Mouse (Mus musculus) heart, adult 2 months (tissue): ENCODE measurements around the gene Rnf220. TPM values are rescaled to one million over a fixed set of nuclear protein-coding genes. Genes with fewer than 3 reads are reported as not detected.

ENCODE experiments used
- DNase-seq, 2 experiments: peaks; one replicate each; pipeline ENCODE4 v3.0.0; 2021
- H3K27ac ChIP-seq: fragments of 200-600 bp; 2 replicates; pipeline ENCODE4 v1.8.1; 2022
- H3K27me3 ChIP-seq: fragments of 200-500 bp; 2 replicates; pipeline ENCODE4 v1.6.1; 2012; ENCODE audit warnings: mild to moderate bottlenecking, low read length, inconsistent platforms, mixed read lengths; ENCODE audit not compliant: control insufficient read depth, insufficient read depth
- H3K36me3 ChIP-seq: fragments of 200-500 bp; 2 replicates; pipeline ENCODE4 v1.6.1; 2012; ENCODE audit warnings: low read length, inconsistent platforms; ENCODE audit not compliant: control insufficient read depth, insufficient read depth
- H3K4me1 ChIP-seq: fragments of 200-500 bp; 2 replicates; pipeline ENCODE4 v1.6.1; 2011; ENCODE audit warnings: low read length; ENCODE audit not compliant: control insufficient read depth, insufficient read depth
- H3K4me3 ChIP-seq: fragments of 200-600 bp; 2 replicates; pipeline ENCODE4 v1.8.1; 2022
- H3K79me2 ChIP-seq: fragments of 200-500 bp; replicated peaks from 2 replicates; pipeline ENCODE4 v1.6.1; 2012; ENCODE audit warnings: mild to moderate bottlenecking, inconsistent platforms, low read length, moderate library complexity, mixed read lengths; ENCODE audit not compliant: control insufficient read depth, insufficient read depth
- H3K9ac ChIP-seq: fragments of 200-500 bp; 2 replicates; pipeline ENCODE4 v1.6.1; 2012; ENCODE audit warnings: low read depth, mild to moderate bottlenecking, control low read depth, inconsistent platforms, low read length, mixed read lengths
- CTCF ChIP-seq: fragments of 200-600 bp; IDR thresholded peaks from 2 replicates; pipeline ENCODE4 v1.8.1; 2022; ENCODE audit warnings: antibody characterized with exemption, mild to moderate bottlenecking, moderate library complexity
- EP300 ChIP-seq: fragments of 200-500 bp; IDR thresholded peaks from 2 replicates; pipeline ENCODE4 v1.6.1; 2011; ENCODE audit warnings: low read depth, low read length, control low read depth; ENCODE audit not compliant: insufficient read depth
- POLR2A ChIP-seq: fragments of 200-500 bp; IDR thresholded peaks from 2 replicates; pipeline ENCODE4 v1.6.1; 2011; ENCODE audit warnings: mild to moderate bottlenecking, low read depth, low read length, control low read depth; ENCODE audit not compliant: insufficient read depth
- WGBS: fragments of 180-500 bp; shearing (Covaris S2); methylation state at CpG from one replicate; pipeline ENCODE4 v1.1.7; 2018; 5-methylcytosine and 5-hydroxymethylcytosine counted together
- intact Hi-C: fragments of 180-260 bp; cut with DNase I; formaldehyde crosslinking; loops from one replicate; pipeline ENCODE4 v1.15.1; 2025
- polyA plus RNA-seq: library from polyadenylated mRNA; depleted of rRNA; stranded (reverse); fragments of >200 nt; gene quantifications from 2 replicates; pipeline ENCODE4 v1.2.3, GENCODE M21; 2012
- total RNA-seq, 2 experiments: library from RNA; stranded (reverse); gene quantifications; 2 replicates each; pipeline ENCODE4 v1.2.3; 2021

Rnf220 gene
- total and polyA plus RNA-seq, 3 experiments = 32.3 to 41.4 (median 33.2) TPM

- 58% methylated on average over 7 of the region's 7 CpGs for WGBS
- Histone ChIP-seq H3K4me1 (peaks cover 3% of the 10 kb centered on the region), H3K4me3 (no peak overlapping the region), H3K27me3 (no peaks in the 10 kb centered on the region), H3K27ac (no peak overlapping the region), H3K9ac (no peak overlapping the region), H3K36me3 (no peaks in the 10 kb centered on the region), H3K79me2 (no peaks in the 10 kb centered on the region)
- intact Hi-C loops = no loop called here
- no peak for DNase-seq
- TF ChIP-seq EP300 (no peak), CTCF (no peak), POLR2A (no peak)
Observed at GRCm38 (mm10) chr4:117361558-117361873, 135.3 kb downstream of the Rnf220 start.

GRCm38 (mm10) chr4:117360713-117361557, 135.9 kb downstream of the Rnf220 start:
- Histone ChIP-seq H3K79me2 (no peaks in the 10 kb centered on the region), H3K9ac (no peak overlapping the region), H3K4me3 (no peak overlapping the region), H3K36me3 (no peaks in the 10 kb centered on the region), H3K27me3 (no peaks in the 10 kb centered on the region), H3K27ac (peak overlapping the region; percentile 18; the same call in 1 of the 2 replicates), H3K4me1 (peaks cover 3% of the 10 kb centered on the region)
- intact Hi-C loops = no loop called here
- TF ChIP-seq CTCF (no peak), POLR2A (no peak), EP300 (no peak)
- WGBS = 54% methylated on average over 16 of the region's 16 CpGs
- peak in 1 of 2 experiments; percentile 12 for DNase-seq

GRCm38 (mm10) chr4:117359803-117360382, 137.0 kb downstream of the Rnf220 start:
- peaks cover 6% of the 10 kb centered on the region for H3K4me1 ChIP-seq
- no peaks in the 10 kb centered on the region for H3K27me3 ChIP-seq
- H3K27ac ChIP-seq = no peak overlapping the region; the same call in 1 of the 2 replicates
- WGBS = 56% methylated on average over 17 of the region's 17 CpGs
- H3K36me3 ChIP-seq = no peaks in the 10 kb centered on the region
- DNase-seq = no peak
- no peaks in the 10 kb centered on the region for H3K79me2 ChIP-seq
- intact Hi-C loops = loop anchor here (5.0 kb wide), 1 partner anchor 122 kb away; no protein-coding TSS in a partner anchor
- no peak overlapping the region for H3K9ac ChIP-seq
- no peak overlapping the region for H3K4me3 ChIP-seq
- TF ChIP-seq POLR2A = no peak
- TF ChIP-seq CTCF = no peak
- TF ChIP-seq EP300 = no peak

GRCm38 (mm10) chr4:117357917-117358316, 138.9 kb downstream of the Rnf220 start:
- Histone ChIP-seq H3K4me3 (no peak overlapping the region), H3K9ac (no peak overlapping the region), H3K27me3 (no peaks in the 10 kb centered on the region), H3K36me3 (no peaks in the 10 kb centered on the region), H3K79me2 (no peaks in the 10 kb centered on the region), H3K4me1 (peaks cover 6% of the 10 kb centered on the region), H3K27ac (no peak overlapping the region)
- DNase-seq = no peak
- no peak for TF ChIP-seq EP300
- no peak for TF ChIP-seq POLR2A
- TF ChIP-seq CTCF = no peak
- WGBS = 63% methylated on average over 7 of the region's 7 CpGs
- intact Hi-C loops = loop anchor here (5.0 kb wide), 1 partner anchor 124 kb away; no protein-coding TSS in a partner anchor

- DNase-seq = no peak
- no peaks in the 10 kb centered on the region for H3K36me3 ChIP-seq
- H3K79me2 ChIP-seq = no peaks in the 10 kb centered on the region
- H3K4me3 ChIP-seq = no peak overlapping the region
- WGBS = 78% methylated on average over 5 of the region's 5 CpGs
- H3K4me1 ChIP-seq = peaks cover 6% of the 10 kb centered on the region
- H3K27ac ChIP-seq = peak overlapping the region; percentile 85
- TF ChIP-seq POLR2A (no peak), CTCF (no peak), EP300 (no peak)
- intact Hi-C loops = loop anchor here (5.0 kb wide), 1 partner anchor 125 kb away; no protein-coding TSS in a partner anchor
- H3K9ac ChIP-seq = no peak overlapping the region
- H3K27me3 ChIP-seq = no peaks in the 10 kb centered on the region
Observed at GRCm38 (mm10) chr4:117357104-117357503, 139.7 kb downstream of the Rnf220 start.

GRCm38 (mm10) chr4:117356223-117356622, 140.6 kb downstream of the Rnf220 start:
- H3K9ac ChIP-seq = no peak overlapping the region
- H3K4me3 ChIP-seq = no peak overlapping the region
- peak; percentile 64 to 66 for DNase-seq
- TF ChIP-seq EP300 = peak; percentile 84; the same call in 1 of the 2 replicates
- TF ChIP-seq CTCF = no peak
- TF ChIP-seq POLR2A = peak; percentile 52; the same call in 1 of the 2 replicates
- 27% methylated on average over 2 of the region's 2 CpGs for WGBS
- no peaks in the 10 kb centered on the region for H3K36me3 ChIP-seq
- H3K27me3 ChIP-seq = no peaks in the 10 kb centered on the region
- intact Hi-C loops = loop anchor here (5.0 kb wide), 1 partner anchor 126 kb away; no protein-coding TSS in a partner anchor
- peaks cover 10% of the 10 kb centered on the region for H3K4me1 ChIP-seq
- H3K27ac ChIP-seq = peak overlapping the region; percentile 85
- no peaks in the 10 kb centered on the region for H3K79me2 ChIP-seq
